Mouse (Mus musculus): ENCODE data around the gene Evi5.

The Evi5 gene

GRCm38 (mm10) chr5:107703207-107703763, 171.6 kb downstream of the Evi5 start:
- DNase-seq = no peak

- DNase-seq = no peak
These were observed 173.2 kb downstream of the Evi5 start for GRCm38 (mm10) chr5:107701658-107702057.

- DNase-seq = no peak
These were observed 174.0 kb downstream of the Evi5 start for GRCm38 (mm10) chr5:107700873-107701272.

GRCm38 (mm10) chr5:107698888-107699287, 176.0 kb downstream of the Evi5 start:
- DNase-seq = no peak

- DNase-seq = no peak
These were observed 179.9 kb downstream of the Evi5 start for GRCm38 (mm10) chr5:107695019-107695418.

All from lung, adult 18-20 months (tissue).